Comparison of ENCODE assay signal across 1 mouse cellular context in the genomic region with DNA sequence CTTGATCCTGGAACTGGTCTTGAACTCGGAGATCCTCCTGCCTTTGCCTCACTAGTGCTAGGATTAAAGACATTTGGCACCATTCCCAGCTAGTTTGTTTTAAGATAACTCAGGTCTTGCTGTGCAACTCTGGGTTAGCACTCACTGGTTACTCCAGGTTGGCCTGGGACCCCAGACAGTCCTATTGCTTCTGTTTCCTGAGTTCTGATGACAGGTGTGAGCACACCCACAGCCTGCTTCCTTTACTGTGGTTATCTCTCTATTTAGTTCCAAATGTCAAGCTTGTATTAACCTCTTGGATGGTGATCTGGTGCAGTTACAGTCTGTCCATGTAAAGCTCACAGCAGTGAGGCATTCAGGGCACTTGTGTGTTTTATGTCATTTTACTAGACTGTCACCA.
TF ChIP-seq lines count a peak whose summit lies in the region.

No protein-coding gene starts in this region.

TF ChIP-seq in myocyte, 11 proteins besides CTCF, POLR2A, EP300 and RAD21:
- TF ChIP-seq MYOG (IDR thresholded peaks at IDR 0.05; ENCODE audit: control insufficient read depth in 1 of 3, insufficient read depth in 1 of 3, insufficient read length in 2 of 3, low read depth in 2 of 3), result no peak
- TF ChIP-seq CEBPB (IDR thresholded peaks at IDR 0.05; ENCODE audit: insufficient read depth, poor library complexity, severe bottlenecking), result no peak
- peak in 2 of 3 experiments; percentile 30 to 53 for TF ChIP-seq MYOD1 (IDR thresholded peaks at IDR 0.05; ENCODE audit: control insufficient read depth in 1 of 3, insufficient read length in 2 of 3, low read depth in 2 of 3)
